Mouse (Mus musculus) stomach, postnatal 0 days (tissue): ENCODE measurements around the gene Slc9b1.

Experiments
- CTCF ChIP-seq: IDR thresholded peaks from 2 replicates; pipeline ENCODE4 v1.5.1; 2016; ENCODE audit warnings: antibody characterized with exemption, low read depth, mild to moderate bottlenecking, moderate library complexity
- EP300 ChIP-seq: optimal IDR thresholded peaks from 2 replicates; pipeline ENCODE3; 2016; ENCODE audit warnings: antibody characterized with exemption

- TF ChIP-seq EP300 = no peak
- TF ChIP-seq CTCF = no peak
Measured at GRCm38 (mm10) chr3:135312916-135313491, 34.8 kb upstream of the Slc9b1 start.
